Mouse (Mus musculus) mouse trophoblast stem cell (cell line): ENCODE measurements around the gene Dmc1.

Experiments
- in situ Hi-C, 2 experiments: fragments of 300-500 bp; cut with MseI, MboI; formaldehyde crosslinking; loops; 2 replicates in 1 of 2; 3 replicates in 1 of 2; pipeline ENCODE4 v1.15.1; 2025

The Dmc1 gene

DNA sequence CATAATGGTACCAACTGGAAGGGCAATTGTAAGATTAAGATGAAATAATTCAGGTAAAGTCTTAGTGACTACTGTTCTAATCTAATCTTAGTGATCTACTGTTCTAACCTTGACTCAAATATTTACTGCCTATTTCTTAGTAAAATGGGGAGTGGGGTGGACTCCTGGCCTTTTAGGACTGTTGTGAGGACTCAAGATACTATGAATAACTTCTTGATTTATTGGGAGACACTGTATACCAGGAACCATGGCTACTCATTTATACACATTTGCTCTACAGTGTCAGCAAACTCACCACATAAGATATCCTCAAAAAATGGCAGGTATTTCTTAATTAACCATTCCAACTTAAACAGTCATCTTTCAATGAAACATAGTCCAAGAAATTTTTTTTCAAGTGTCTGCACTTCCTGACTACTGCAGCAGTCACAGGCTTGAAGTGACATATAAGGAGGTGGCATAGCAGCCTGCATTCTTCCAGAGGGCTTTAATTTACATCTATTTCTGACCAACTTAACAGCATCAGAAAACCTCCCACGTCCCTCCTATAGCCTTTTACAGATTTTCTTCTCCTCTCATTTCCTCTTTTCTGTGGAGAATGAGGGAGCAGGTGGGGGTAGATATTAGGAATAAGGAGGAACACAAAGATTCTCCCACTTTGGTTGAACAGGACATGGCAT is 29.2 kb downstream of the Dmc1 start:
- in situ Hi-C loops: no loop called here

DNA sequence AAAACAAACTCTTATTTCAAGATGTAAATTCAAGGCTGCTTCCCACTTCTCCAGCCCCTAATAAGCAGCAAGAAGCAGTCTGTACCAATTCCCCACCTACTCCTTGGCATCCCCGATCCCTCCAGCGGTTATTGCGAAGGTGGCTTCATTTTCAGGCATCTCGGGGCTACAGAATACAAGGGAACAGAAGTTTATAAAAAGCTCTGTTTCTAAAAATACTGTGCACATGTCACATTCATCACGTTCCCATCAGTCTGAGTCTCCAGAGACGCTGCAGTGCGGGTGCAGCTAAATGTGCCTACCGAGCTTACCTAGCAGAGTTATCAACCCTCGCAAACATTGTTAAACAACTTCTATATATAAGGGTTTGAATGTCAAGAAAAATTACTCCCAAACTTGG is 42.5 kb downstream of the Dmc1 start:
- in situ Hi-C loops: no loop called here

DNA sequence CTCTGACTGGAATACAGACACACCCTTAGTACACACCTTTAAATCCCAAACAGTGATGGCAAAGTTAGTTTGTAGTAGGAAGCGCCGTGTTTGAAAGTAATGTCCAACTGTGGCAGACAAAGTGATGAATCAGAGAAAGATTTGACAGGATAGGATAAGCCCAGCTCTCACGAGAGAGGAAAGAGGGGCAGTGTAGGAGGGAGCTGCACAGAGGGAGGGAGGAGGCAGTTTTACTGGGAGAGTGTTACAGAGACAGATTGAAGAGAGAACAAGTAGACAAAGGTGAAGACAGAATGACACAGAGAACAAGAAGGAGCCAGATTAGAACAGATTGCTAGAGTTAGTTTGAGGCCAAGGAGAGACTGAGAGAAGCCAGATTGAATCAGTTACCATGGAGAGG is 45.3 kb downstream of the Dmc1 start:
- in situ Hi-C loops: no loop called here

DNA sequence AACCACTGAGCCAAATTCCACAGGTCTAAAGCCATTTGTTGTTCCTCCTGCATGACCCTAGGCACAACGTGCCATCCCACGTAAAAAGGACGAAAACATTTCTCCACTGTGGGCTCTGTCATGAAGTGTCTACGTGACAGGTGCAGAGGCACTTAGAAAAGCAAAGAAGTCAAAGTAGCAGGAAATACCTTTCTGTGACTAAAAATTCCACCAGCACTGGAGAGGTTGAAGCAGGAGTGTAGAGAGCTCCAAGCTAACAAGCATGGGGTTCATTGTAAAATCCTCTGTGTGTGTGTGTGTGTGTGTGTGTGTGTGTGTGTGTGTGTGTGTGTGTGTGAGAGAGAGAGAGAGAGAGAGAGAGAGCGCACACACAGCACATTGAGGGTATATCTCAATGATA is 52.3 kb downstream of the Dmc1 start:
- in situ Hi-C loops: no loop called here

DNA sequence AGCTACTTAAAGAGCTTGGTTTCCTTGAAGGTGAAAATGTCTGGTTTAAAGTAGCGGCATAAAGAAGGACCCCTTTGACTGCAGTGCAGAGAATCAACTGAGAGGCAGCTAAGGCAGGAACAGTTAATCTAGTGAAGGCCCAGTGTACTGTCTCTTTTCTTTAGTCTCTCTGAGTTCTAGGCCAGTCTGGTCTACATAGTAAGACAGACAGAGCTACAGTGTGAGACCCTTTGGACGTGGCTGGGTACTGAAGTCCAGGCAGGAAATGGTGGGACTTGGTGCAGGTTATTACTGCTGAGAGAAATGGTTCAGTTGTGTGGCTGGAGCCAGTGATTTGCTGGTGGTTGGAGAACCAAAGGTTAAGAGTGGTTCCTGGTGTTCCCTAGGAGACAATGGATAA is 56.7 kb downstream of the Dmc1 start:
- in situ Hi-C loops: no loop called here

DNA sequence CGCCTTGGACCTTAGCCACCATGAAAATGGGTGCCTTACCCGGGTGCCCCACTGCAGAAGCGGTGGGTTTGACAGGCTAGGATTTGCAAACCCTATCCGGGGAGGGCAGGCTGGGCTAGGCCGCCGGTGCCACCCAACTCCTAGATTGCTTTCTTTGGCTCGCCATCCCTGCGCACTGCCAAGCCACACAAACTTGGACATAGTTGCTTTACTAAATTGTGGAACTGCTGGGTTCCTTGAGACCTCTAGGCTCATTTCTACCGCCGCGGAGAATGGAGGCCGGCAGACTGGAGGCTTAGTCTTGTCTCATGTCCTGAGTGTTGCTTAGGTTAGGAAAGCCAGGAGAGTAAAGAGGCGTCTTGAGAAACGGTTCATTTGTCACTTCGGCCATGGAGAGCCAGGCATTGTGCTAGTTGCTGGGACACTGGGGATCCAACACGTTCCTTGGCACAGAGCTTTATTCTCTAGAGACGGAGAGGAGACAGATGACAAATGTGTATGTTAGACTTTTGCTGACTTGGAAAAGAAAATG is 57.6 kb downstream of the Dmc1 start:
- in situ Hi-C loops: no loop called here

DNA sequence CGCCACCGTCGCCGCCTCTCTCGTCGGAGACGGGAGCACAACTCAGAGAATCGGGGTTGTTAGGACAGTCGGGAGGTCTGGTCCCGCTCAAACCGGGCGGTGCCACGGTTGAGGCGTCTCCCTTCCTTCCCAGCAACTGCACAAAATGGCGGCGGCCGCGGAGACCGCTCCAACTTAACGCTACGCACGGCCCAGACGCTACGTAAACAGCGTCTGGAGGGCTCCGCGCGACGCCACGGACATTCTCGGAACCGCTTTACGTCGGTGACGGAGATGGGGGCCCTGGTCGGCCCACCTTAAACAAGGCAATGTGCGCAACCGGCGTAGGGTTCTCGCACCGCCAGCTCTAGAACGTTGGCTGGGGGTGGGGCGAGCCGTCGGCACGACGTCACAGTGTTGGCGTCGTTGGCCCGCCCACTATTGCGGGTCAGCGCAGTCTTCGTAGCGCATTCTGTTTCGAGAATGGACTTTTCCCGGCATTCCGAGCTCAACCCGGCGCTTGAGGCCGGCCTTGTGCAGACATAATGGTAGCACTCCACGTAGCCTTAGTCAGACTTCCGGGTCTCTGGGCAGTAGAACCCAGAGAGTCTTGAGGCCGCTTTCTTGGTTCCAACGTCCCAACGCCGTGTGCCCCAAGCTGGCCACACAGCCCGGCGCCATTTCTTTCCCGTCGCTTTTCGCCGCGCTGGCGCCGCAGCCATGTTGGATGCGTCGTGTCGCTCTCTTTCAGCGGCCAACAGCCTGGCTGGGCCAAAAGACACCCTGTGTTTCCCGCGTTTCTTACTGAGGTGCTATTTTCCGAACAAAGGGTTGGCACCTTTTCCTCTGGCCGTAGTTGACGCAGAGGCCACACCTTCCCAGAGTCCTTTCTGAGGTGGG is 58.3 kb downstream of the Dmc1 start, which contains the start of gene Ddx17:
TSS of gene Ddx17 (minus strand) at position 332 of the 879 bp plus-strand sequence.
- in situ Hi-C loops: no loop called here

DNA sequence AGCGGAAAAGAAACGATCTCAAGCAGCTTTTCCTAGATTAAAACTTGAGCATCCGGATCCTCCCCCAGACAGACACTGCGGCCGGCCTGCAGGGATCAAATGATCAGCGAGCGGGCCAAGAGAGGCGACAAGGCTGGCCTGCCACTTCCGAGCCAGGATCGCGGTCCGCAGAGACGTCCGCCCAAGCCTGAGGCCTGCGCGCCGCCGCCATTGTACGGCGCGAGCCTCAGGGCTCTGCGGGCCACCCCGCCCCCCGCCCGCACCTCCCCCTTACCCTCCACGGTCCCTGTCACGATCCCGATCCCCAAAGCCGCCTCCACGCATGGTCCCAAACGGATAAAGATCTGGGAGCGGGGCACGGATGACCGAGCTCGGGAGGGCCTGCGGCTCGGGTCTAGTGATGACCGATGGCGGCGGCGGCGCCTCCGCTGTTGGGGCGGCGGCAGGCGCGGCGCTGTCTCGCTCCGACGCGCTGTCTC is 58.9 kb downstream of the Dmc1 start:
- in situ Hi-C loops: no loop called here

DNA sequence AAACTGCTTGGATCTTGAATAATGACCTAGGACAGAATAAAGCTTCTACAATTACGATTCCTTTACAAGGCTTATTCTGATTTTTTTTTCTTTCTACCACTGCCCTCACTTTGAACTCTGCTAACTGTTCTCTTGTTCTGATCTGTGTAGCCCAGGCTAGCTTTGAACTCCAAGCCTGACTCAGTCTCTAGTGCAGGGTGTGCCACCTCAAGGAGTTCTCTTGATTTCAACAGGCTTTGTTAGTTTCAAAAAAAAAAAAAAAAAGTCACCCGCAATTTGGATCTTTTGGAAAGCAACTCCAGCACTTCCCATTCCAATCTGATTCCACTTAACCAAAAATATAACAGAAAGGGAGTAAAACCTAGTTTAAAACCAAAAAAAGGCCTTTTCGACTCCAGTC is 59.4 kb downstream of the Dmc1 start:
- in situ Hi-C loops: no loop called here

DNA sequence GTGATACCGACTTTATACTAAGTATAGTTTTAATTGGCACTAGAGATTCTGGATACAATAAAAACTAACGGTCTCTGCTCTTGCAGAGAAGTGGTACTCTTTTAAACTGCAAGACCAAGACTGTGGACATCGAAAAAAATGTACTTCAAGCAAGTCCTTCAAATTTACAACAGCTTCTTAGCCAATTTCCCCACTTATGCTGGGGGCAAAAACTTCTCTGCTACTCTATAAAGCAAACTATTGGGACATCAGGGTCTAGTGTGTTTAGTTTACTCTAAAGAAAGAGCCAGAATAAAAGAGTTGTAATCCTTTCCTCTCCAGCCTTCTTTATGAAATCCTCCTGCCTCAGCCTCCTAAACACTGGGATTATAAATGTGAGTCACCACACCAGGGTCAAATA is 60.9 kb downstream of the Dmc1 start:
- in situ Hi-C loops: no loop called here

DNA sequence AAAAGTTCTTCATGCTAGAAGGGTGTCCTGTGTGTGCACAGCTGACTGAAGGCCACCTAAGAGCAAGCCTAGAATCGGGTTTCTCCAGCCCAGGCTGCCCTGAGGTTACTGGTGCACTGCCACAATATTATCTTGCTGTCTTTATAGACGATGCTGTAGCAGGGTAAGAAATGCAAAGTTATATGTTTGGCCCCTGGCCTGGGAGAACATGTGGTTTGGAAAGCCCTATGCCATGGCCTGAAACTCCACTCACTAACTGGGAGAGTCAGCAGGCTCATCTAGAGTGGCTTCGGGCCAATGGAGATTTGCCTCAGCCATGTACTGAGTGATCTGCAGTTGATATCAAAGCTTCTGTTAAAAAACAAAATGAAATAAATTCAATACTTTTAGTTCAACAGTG is 71.1 kb downstream of the Dmc1 start:
- in situ Hi-C loops: no loop called here

DNA sequence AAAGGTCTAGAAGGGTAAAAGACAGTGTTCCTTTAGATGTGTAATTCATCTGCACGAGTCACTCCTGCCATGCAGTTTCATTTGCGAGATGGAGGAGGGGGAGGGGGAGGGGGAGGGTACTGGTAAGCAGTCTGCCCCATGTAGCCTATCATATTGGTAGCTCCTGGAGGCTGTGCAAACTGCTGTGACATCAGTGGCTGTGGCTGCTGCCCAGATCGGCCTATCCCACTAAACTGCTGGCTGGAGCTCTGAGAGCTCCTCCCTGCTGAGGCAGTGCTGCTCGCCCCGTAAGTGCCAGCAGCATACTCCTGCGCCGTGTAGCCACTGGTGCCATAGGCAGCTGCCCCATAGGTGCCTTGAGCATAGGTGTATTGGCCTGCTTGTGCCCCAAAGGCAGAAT is 75.0 kb downstream of the Dmc1 start:
- in situ Hi-C loops: no loop called here

DNA sequence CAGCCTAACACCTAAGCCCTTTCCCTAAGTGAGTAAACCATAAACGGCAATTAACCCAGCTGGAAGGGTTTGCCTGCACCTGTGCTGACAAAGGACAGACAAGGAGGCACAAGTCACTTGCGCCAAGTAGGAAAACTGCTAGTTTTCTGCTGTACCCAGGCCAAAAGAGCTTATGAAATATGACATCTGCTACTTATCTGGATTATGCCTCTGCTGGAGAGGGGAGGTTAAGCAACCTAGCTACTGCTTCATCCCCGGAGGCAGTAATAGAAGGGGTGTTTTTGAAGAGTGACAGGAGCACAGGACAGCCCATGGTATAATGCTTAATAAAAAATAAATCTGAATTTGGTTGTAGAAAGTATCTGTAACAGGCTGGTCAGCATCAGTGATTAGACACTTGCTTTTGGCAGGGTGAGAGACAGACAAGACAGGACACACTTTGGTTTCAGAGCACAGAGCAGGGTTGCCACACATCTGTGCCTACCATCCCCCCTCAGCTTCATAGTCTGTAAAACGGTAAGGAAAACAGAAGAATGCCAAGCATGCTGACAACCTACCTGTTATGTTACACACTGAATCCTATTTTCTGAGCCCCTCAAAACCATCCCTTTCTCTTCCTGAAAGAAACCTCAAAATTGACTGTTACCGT is 76.8 kb downstream of the Dmc1 start:
- in situ Hi-C loops: no loop called here

DNA sequence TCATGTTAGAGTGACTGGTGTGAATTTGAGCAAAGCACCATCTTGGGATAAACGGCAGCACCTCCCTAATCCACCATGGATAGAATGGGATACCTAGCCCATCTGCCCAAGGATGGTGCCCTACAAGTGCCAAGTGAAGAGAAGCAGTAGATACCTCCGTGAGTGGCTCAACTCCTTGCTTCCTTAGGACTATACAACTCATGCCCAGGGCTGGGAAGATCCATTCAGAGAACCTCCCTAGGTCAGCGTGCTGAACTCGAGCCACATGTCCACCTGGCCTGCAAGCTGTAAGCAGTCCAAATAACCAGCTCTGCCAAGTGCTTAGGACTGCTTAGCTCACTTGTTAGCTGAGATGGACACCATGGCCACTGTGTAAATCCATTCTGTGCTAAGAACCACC is 77.7 kb downstream of the Dmc1 start:
- in situ Hi-C loops: no loop called here

DNA sequence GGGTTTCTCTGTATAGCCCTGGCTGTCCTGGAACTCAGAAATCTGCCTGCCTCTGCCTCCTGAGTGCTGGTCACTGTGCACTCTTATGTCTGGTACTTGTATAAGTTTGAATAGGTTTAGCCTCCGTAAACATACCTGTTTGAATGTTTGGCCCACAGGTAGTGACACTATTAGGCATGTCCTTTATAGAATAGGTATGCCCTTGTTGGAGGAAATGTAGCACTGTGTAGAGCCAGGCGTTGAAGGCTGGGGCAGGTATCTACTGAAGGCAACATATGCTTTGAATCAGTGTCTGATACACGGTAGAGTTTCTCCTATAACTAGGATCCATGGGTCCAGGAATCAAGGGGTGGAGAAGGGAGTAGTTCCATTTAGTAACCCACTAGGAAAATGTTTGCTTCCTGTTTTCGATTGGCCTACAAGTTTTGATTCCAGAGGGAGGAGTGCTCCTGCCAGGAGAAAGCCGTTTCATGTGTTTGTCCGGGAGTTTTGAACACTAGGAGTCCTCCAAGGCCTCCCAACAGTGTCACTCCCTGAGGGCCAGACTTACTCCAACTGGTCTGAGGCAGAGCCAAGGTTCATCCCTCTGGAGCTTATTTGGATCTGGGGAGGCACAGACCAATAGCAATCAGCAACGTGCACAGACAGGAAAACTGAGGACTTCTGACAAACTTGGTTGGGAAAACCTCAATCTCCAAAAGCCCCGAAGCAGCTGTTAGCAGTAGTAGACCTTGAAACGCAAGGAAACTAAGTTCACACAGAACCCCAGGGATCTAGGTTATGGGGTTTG is 78.7 kb downstream of the Dmc1 start:
- in situ Hi-C loops: no loop called here

DNA sequence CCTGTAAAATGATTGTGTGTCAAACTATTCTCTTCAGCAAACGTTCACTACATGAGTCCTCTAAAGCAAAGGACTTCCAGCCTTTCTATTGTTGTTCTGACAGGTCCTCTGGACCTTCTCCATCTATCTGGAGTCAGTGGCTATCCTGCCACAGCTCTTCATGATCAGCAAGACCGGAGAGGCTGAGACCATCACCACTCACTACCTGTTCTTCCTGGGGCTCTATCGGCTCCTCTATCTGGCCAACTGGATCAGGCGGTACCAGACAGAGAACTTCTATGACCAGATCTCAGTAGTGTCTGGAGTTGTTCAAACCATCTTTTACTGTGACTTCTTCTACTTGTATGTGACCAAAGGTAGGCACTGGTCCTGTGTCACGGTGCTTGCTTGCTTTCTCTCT is 79.3 kb downstream of the Dmc1 start:
- in situ Hi-C loops: no loop called here

DNA sequence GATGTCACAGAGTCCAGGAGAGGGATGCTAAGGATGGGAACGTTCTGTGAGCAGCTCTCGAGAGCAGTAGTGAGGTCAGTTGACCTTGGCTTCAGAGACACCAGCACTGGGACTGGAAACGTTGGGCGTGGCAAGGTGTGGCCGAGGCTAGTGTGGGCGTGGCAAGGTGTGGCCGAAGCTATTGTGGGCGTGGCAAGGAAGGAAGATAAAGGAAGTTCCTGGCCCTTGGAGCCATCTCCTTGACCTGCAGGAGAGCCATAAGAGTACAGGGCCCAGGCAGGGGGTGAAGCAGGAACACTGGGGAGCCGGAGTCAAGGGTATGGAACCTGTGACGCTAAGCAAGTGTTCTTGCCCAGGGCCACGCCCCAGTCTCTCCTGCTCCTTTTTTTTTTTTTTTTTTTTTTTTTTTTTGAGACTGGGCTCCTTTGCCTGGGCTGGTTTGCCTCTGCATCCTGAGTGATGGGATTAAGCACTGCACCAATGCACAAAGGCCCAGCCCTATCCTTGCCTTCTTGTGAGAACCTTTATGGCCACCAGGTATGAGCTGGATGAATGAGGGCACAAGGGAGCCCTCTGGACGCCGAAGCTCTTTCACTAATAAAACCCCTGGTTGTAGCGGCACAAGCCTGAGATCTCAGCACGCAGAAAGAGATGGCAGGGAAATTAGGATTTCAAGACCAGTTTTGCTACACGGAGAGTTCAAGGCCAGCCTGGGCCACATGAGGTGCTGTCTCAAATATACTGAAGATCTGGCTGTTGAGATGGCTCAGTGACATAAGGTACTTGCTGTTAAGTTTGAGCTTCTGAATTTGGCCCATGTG is 85.3 kb downstream of the Dmc1 start:
- in situ Hi-C loops: no loop called here

DNA sequence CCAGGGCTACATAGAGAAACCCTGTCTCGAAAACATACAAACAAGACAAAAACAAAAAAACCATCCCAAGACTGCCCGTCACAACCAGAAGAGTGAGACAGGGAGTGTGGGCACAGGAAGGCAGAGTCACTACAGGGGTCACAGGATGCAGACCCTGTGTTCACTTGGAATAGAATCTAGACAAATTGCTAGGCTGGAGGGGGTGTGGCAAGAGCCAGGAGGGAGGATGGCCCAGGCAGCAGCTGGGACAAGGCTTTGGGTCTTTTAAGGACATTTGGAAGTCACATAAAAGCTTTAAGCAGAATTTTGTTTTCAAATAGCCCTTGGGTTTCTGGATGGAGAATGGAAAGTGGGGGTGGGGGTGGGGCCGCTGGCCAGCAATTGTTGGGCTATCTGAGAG is 86.3 kb downstream of the Dmc1 start:
- in situ Hi-C loops: no loop called here

DNA sequence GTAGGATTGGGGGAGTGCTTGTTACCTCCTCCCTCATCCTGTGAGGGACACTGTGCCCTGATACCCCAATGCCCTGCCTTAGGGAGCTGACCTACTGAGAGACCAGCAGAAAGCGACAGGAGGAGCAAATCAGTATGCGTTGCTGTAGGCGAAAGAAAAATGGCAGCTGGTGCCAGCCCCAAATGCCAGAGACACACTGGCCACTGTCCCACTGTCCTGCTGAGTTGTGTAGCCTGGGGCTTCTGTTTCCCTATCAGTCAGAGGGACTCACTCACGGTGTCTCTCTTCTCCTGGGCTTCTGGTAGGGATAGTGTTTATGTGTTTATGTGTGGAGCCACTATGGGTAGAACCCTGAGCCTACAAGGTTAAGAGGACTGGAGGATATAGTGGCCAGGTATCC is 87.2 kb downstream of the Dmc1 start:
- in situ Hi-C loops: no loop called here
